Mouse (Mus musculus): ENCODE measurements at regions not wholly inside any gene's neighbourhood (a gene's known extent, or its start where the extent isn't known, plus 50 kb on each side); places are given as distances from the start of the nearest gene placed in this dataset.

DNA sequence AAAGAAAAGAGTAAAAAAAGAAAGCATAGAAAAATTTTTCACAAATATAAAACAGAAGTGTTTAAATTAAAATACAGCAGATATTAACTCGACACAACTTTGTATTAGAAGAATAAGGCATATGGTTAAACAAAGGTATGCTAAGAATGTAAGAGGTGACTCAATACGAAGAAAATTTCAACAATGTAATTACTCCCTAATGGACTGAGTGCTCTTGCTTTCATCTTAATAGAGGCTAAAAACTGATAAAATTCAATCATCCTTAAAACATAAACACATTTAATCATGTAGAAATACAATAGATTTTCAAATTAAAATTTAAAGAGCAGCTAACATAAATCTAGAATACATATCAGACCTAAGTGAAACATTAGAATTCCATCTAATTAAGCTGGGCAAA is 756.3 kb upstream of the 2610301B20Rik start:
- ATAC-seq (replicated peaks; ENCODE audit: low FRiP score, low TSS enrichment, poor library complexity, severe bottlenecking): no peak

DNA sequence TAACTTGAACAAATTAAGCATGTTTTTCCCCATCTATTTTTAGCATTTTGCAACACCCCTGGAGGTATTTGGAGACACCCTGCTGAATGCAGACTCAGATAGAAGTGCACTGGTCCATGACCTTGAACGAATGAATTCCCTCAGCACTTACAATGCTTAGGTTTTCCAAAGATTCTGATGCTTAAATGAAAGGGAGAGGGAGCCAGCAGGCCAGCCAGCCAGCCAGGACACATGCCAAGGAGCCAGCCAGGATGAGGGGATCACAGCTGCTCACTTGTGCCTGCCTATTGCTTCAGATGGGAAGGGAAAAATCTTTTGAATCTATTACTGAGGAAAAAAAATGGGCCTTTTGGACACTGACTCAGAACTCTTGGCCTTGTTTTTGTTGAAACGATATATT is 750.0 kb upstream of the 2610301B20Rik start:
- ATAC-seq (replicated peaks; ENCODE audit: low FRiP score, low TSS enrichment, poor library complexity, severe bottlenecking): no peak

DNA sequence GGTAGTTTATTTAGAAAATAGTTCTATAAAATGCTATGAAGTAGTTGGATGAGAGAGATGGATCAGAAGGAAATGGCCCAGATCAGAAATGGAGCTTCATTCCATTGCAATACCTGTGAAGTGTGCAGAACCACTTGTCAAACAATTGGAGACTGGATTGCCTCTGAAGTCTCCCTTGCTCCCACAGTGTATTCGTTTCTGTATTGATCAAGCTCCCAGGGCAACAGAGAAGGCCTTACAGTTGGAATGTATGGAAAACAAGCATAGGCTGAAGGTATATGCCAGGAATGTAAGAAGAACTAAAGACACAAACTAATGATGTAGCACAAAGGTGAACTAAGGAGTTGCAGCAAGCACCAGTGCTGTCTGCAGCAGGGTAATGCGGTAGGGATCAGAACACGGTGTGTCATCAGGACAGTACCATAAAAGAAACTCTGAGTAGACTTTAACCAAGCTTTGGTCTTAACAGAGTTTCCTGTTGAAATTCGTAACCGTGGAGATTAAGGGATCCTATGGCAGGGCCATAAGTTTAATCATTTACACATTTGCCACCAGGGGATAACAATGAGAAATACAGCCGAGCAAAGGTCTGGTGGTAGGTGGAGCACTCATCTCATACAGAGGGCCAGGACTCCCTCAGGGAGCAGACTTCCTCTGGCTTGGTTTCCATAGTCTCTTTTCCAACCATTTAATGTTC is 732.9 kb upstream of the 2610301B20Rik start:
- no peak for ATAC-seq (replicated peaks; ENCODE audit: low FRiP score, low TSS enrichment, poor library complexity, severe bottlenecking)

DNA sequence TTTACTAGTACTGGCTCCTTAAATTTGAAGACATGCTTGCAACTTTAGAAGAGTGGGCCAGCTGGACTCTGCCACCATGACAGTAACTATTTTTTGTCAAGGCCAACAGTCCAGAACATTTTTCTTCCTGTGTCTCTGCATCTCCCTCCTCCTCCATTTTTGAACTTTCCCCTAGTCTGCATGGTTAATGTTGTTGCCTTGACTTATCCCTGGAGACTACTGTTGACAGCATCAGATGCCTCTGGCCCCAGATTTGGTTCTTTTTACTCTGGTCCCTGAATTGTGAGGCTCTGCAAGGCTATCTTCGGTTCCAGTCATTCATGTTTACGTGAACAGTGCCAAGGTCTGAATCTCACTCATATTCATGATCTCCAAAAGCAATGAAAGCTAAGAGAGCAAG is 724.4 kb upstream of the 2610301B20Rik start:
- ATAC-seq (replicated peaks; ENCODE audit: low FRiP score, low TSS enrichment, poor library complexity, severe bottlenecking): no peak

DNA sequence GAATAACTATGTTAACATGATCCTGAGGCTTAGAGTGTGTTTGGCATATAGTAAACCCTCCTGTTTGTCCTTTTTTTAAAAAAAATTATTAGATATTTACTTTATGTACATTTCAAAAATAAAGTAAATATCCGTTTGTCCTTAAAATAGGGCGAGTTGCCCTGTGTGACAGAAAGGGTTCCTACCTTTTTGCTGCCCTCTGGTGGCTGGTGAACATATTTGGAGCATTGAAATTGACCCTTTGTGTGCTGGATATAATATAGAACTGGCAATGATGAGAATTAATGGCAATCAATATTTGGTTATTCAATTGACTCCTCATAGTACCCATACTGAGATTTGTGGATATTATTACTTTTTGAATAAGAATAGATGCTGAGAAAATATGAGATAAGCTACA is 723.8 kb upstream of the 2610301B20Rik start:
- no peak for ATAC-seq (replicated peaks; ENCODE audit: low FRiP score, low TSS enrichment, poor library complexity, severe bottlenecking)

DNA sequence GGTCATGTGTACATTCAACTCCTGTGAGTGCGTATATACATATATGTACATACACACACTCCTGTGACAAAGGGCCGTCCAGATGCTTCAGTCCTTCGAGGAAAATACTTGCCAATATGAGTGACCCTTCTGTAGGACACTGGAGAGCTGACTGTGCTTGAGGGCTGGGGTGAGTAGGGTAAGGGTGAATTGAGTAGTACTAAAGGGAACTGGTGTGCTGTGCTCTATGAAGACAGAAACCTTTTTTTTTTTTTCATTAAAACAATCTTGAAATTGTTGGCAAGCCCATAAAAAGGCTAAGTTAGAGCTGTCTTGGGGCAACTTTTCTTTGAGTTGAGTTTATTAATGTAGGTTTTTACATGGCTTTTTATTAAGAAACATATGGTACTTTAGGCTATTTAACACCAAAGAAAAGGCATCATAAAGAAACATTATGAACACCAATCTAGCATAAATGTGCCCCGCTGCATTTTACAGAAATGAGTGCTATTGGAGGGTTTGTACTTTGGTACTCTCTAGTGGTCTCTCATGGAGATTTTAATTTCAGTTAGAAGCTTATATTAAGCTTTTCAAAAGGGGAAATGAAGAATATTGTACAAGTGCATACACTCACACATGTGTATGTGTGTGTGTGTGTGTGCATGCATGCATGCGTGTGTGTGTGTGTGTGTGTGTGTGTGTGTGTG is 718.5 kb upstream of the 2610301B20Rik start:
- no peak for ATAC-seq (replicated peaks; ENCODE audit: low FRiP score, low TSS enrichment, poor library complexity, severe bottlenecking)

DNA sequence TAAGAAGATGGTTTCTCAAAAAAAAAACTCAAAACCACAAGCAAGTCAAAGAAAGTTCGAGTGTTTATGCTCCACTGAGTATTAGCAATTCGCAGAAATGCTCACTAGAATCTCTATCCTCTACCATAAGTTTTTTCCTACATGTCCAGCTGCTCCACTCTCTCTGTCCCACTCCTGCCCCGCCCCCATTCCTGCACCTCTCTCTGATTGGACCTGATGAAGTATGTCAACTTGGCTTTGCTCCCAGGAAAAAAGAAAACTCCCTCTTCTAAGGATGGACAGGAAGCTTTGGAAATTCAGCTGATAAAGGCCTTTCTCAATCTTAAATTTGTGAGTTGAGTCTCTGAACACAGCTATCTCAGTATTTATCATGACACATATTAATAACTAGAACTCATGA is 684.4 kb upstream of the 2610301B20Rik start:
- ATAC-seq (replicated peaks; ENCODE audit: low FRiP score, low TSS enrichment, poor library complexity, severe bottlenecking): no peak

DNA sequence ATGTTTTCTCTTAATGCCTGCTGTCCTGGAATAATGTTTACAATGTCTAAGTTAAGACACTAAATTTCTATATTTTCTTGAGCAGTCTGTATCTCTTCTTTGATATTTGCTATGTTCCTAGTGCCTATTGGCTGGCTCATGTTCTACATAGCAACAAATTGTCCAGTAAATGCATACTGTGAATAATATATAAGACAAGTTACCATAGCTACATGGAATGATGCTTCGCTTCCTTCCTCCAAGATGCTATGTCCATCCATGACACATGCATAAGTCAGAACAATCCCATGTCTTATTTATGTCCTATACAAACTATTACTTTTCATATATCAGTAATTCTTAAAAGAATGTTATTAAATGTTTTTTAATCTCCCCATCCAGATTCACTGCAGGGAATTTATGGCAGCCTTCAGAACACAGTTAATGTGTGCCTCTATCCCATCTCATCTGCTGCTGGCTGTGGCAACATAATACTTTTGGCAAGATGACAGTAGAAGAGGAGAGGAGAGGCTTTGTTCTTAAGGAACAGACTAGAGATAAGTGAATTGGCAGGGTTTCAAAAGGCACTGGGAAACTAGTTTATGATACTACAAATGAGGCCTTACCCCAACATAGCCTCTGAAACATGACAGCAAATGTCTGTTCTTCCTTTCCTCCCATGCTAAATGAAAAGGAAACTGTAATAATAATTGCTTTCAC is 676.9 kb upstream of the 2610301B20Rik start:
- peak; percentile 61 for ATAC-seq (replicated peaks; ENCODE audit: low FRiP score, low TSS enrichment, poor library complexity, severe bottlenecking)

DNA sequence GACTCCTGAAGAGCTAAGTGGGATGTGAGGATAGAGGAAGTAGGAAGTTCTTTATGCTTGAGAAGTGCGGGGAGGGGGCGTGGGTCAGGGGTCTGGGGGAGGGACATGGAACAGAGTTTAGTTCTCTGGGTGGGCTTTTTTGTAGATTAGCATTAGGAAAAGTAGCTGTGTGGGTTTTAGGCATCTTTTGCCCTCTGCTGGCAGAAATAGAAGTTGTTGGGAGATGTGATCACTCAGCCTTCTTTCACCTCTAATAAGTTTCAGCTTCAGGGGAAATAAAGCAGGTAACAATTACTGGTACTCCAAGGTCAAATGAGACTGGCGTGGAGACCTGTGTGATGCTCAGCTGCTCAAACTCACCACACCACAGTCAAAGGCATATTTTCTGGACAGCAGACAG is 672.5 kb upstream of the 2610301B20Rik start:
- no peak for ATAC-seq (replicated peaks; ENCODE audit: low FRiP score, low TSS enrichment, poor library complexity, severe bottlenecking)

DNA sequence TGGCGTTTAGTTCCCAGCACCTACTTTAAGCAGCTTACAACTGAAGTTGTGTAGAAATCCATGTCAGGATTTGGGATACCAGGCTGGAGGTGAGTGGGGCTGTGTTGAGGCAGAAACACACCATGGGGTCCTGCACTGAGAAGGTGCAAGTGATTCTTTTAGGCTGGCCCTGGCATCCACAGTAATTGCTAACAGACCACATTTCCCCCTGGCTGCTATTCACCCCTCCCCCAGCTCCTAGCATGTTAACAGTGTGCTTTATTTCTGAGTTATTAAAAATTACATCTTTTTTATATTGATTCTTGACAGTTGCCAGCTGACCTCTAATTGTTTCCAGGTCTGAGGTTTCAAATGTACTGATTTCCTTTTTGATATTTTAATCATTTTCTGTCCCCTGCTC is 670.1 kb upstream of the 2610301B20Rik start:
- no peak for ATAC-seq (replicated peaks; ENCODE audit: low FRiP score, low TSS enrichment, poor library complexity, severe bottlenecking)

DNA sequence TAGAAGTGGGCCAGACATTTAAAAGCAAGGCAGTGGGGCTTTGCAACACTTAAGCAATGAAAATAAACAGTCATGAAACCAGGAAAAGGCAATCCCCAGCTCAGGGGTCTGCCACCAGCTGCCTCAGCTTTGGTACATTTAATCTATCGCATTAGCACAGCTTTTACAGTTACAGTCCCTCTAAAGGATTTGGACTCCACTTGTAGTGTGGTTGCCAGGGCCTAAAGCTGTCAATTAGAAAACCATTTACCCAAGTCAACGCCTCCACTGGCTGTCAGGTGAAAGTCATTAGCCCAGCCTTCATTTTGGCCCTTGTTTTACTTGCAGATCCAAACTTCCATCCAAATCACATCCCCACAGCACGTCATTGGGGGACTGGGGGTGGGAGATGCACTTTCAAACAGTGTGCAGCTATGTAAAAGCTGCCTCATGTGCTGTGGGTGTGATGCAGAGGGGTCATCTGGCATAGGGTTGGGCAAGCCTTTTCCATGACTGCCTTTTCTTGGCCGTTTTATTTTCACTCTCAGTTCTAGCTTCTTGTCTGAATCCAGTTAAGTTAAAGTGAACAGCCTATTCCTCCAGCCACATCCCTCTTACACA is 664.9 kb upstream of the 2610301B20Rik start:
- no peak for ATAC-seq (replicated peaks; ENCODE audit: low FRiP score, low TSS enrichment, poor library complexity, severe bottlenecking)

DNA sequence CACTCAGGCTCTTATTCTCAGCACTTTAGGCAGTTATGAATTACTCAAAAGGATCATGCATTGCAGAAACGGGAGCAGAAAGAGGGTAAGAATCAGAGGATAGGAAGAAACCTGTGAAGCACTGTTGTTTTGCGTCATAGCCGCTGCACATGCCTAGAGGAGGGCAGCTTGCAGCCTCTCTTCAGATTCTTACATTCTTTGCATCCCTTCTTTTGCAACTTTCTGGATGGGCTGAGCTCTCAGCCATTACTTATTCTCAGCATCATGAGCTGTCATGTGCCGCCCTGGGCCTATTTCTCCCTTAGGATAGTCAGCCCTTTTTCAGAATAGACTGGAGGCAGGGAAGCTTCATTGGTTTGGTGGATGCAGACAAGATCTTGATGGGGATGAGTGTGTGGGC is 663.0 kb upstream of the 2610301B20Rik start:
- ATAC-seq (replicated peaks; ENCODE audit: low FRiP score, low TSS enrichment, poor library complexity, severe bottlenecking): no peak

DNA sequence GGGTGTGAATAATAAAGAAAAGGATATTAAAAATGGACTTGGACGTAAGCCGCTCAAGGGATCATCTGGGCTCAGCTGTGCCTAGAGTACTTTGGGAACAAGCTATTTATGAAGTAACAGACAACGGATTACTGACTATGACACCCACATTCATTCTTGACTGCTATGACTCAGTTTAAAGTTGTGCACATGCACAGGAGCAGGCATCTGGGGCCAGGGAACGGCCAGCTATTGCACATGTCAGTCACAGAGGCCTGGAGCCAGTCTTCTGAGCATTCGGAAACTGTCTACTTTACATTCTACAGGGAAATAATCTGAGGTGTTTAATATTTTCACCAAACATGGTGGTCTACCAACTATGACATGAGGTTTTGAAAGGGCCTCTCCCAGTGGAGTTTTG is 639.0 kb upstream of the 2610301B20Rik start:
- no peak for ATAC-seq (replicated peaks; ENCODE audit: low FRiP score, low TSS enrichment, poor library complexity, severe bottlenecking)

DNA sequence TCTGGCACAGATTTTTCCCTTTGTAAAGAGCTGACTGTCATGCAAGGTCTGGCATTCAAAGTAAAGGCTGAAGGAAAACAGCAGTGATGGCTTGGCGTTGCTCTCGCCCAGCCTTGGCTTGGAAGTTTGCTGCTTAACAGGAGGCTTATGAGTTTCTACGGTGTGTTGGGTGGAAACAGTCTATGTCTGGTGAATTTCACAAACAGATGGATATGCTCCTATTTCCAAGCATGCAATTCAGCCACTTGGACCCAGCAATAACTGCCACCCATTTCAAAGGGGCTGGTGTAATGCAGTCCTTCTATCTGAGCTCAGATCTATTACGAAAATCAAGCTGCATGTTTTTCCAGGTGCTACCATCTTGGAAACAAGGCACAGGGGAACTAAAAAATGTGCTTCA is 632.2 kb upstream of the 2610301B20Rik start:
- no peak for ATAC-seq (replicated peaks; ENCODE audit: low FRiP score, low TSS enrichment, poor library complexity, severe bottlenecking)

DNA sequence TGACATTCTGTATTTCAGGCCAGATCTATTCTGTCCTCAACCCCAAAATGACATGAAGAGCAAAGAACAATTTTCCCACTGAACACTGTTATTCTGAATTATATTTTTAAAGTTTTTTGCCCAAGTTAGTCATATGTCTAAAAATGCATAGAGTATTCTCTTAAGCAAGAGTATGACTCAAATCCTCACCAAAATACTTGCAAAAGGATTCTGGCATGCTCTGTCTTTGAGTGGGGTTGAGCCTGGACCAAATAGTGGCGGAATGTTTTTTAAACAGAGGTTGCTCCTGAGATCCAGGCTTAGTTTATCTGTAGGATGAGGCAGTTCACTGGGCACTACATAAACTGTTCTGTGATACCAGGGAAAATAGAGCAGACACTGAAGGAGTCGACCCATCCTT is 631.4 kb upstream of the 2610301B20Rik start:
- ATAC-seq (replicated peaks; ENCODE audit: low FRiP score, low TSS enrichment, poor library complexity, severe bottlenecking): no peak

DNA sequence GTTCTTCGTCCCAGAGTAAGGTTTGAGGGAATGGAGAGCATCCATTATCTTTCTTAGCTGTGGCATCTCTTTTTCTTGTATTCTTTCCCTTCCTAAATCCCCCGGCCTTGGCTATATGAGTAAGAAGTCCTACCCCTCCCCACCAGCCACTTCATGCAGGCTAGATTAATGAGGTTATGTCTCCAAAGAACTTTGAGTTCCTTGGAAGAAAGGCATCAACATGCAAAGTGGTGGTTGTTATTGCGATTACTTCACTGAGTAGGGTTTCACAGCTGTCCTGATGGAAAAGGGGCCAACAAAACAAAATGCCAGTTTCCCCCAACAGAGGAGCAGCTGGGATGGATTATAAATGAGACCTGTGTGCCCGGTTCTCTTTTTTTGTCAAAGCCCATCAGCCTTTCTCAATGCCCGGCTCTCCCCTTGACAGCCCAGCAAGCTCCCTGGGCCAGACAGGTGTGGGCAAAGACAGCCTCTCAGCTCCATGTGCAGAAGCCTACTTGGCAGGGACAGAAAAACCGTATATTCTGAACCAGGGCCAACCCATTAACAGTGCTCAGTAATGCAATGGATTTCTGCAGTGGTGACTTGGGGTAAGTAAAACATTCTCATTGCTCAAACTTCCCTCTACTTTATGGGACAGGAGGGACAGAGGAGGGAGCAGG is 620.1 kb upstream of the 2610301B20Rik start:
- ATAC-seq (replicated peaks; ENCODE audit: low FRiP score, low TSS enrichment, poor library complexity, severe bottlenecking): no peak

DNA sequence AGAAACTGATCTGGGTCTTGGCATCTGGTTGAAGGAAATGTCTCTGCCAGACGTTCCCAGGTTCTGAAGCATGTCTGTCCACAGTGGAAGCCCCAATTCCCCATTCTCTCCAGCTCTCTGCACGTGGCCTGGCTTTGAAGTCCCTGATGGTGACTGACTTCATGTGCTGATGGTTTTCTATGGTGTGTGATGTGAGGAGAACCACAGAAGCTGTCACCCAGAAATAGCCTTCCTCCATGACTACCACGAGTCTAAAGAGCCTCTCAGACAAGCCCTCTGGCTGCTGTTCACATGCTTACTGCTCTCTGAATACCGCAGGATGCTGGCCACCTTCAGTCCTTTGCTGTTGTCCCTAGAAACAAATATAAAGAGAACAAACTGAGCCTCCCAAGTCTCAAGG is 616.8 kb upstream of the 2610301B20Rik start:
- ATAC-seq (replicated peaks; ENCODE audit: low FRiP score, low TSS enrichment, poor library complexity, severe bottlenecking): no peak

DNA sequence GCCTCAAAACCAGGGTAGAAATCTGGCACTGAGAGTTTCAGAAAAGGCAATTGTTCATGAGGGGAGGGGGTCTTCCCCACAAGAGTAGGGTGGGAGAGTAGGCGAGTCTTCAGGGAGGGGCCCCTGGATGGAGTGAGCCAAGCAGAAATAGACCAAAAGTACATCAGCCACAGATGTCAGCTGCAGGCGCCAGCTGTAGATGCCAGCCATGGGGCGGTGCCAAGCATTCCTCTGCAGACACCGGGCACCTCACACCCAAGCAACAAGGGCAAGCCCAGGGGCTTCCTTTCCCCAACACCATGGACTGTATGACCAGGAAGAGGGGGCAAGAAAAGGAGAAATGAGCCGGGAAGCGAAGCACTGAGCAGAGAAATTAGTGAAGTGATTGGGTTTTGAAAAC is 613.9 kb upstream of the 2610301B20Rik start:
- no peak for ATAC-seq (replicated peaks; ENCODE audit: low FRiP score, low TSS enrichment, poor library complexity, severe bottlenecking)

DNA sequence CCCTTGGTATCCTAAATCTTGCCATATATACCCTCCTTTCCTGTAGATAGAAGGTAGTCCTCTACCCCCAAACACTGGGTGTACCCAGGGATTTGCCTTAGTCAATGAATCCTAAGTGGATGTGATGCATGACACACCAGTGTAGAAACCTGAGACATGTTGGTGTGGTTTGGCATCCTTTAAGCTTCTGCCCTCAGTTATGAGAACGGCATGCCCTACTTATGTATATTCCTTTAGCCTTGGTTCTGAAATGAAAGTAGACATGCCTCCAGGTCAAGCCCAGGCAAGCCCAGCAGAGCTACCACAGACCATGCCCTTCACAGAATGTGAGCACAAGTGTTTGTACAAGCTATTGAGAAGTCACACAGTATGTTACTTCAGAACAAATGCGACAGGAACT is 608.4 kb upstream of the 2610301B20Rik start:
- no peak for ATAC-seq (replicated peaks; ENCODE audit: low FRiP score, low TSS enrichment, poor library complexity, severe bottlenecking)

DNA sequence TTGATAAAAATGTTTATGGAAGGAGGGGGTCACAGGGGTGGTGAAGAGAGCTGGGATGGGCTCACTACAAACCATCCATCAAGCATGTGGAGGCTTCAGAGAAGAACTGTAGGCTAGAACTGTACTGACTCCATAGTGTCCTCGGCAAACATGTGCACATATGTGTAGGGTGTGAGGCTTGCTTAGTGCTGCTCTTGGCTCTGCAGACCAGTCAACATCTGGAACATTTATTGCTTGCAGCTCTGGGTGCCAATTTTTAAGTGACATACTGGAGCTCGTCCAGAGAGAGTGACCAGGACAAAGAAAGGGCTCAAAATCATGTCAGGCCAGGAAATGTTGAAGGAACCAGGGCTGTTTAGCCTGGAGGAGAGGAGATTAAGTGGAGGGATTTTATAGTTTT is 588.7 kb upstream of the 2610301B20Rik start:
- no peak for ATAC-seq (replicated peaks; ENCODE audit: low FRiP score, low TSS enrichment, poor library complexity, severe bottlenecking)
